Mouse (Mus musculus) CH12.LX (cell line): ENCODE results near the gene Cyp3a13.

ENCODE experiments used
- CHD2 ChIP-seq: IDR thresholded peaks from 2 replicates; pipeline ENCODE4 v1.6.1; 2011; ENCODE audit warnings: low read length, improper control_type of control experiment
- CTCF ChIP-seq, 2 experiments: IDR thresholded peaks in 1 of 2; conservative IDR thresholded peaks in 1 of 2; 2 replicates each; pipeline ENCODE4 v1.5.1; 2011 to 2012; ENCODE audit warnings: low read depth in 2 of 2, low read length in 2 of 2, improper control_type of control experiment in 1 of 2, inconsistent platforms in 1 of 2, mild to moderate bottlenecking in 1 of 2, moderate library complexity in 1 of 2
- JUND ChIP-seq: conservative IDR thresholded peaks from 2 replicates; pipeline ENCODE4 v1.6.1; 2011; ENCODE audit warnings: low read depth, low read length, improper control_type of control experiment
- MAZ ChIP-seq: IDR thresholded peaks from 2 replicates; pipeline ENCODE4 v1.6.1; 2012; ENCODE audit warnings: low read depth, mild to moderate bottlenecking, inconsistent platforms, low read length, improper control_type of control experiment, moderate library complexity
- NRF1 ChIP-seq: IDR thresholded peaks from 2 replicates; pipeline ENCODE4 v1.6.1; 2014; ENCODE audit warnings: low read depth, mild to moderate bottlenecking, inconsistent platforms, low read length, improper control_type of control experiment, moderate library complexity

DNA sequence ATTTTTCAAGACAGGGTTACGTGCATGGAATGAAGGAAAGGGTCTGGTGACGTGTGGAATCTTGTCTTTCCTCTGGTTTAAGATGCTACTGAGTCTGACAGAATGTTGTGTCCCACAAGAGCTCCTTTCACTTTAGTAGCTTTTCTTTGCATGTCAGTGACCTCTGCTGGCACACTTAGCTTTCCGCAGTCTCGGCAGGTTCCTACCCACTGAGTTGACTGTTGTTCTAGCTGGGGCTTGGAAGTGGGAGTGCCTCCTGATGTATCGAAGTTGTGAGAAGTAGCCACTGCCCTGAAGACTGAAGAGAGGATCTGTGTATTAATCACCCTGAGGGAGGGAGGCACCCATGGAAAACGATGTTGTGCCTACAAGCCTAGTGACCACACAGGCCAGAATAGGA, 29.8 kb upstream of the Cyp3a13 start:
- TF ChIP-seq JUND (no peak), CTCF (conservative IDR thresholded peaks at IDR 0.05 in 1 of 2, IDR thresholded peaks at IDR 0.05 in 1 of 2; ENCODE audit: low read depth in 2 of 2, low read length in 2 of 2) (peak in 1 of 2 experiments; percentile 87; a peak in 2 of 4 replicates), MAZ (no peak), NRF1 (no peak), CHD2 (no peak)
